23 mouse cellular contexts compared by ENCODE assay signal in the genomic region with DNA sequence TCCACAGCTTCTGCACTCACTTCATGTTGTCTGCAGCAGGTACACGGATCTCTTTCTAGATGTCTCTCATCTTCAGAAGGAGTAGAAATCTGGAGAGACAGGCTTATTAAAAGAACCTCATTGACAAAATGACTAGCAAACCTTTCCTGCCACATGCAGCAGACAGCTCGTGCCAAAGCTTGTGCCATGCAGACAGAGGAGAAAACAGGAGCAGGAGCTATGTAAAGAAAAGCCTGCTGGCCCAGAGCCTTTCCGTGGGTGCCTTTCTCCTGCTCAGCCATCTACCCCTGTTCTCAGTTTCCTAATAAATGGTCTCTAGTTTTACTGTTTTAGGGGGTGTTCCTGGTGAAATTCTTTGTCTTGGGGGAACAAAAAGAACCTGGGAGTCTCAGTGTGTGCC.
A peak's percentile ranks its signal among the peaks of the same experiment; 100 is the strongest.
DNase-seq lines count a peak whose midpoint lies in the region; ATAC-seq and TF ChIP-seq lines count a peak whose summit lies in the region.
"Had no signal": no experiment of that assay in that cellular context is flagged by ENCODE, and none has a peak within 500 bp of the region (broad histone marks: within the 10 kb centered on the region; RNA-seq: fewer than 3 reads in every experiment).

No protein-coding gene starts in this region.

- no peaks in the 10 kb centered on the region for H3K9me3 ChIP-seq in hindbrain, embryonic 10.5 days
- H3K9me3 ChIP-seq in hindbrain, embryonic 14.5 days (ENCODE audit: control insufficient read depth, low read length): no peaks in the 10 kb centered on the region
- H3K9me3 ChIP-seq in embryonic facial prominence, embryonic 12.5 days: no peaks in the 10 kb centered on the region
- 0 out of 2 replicates have a peak, but pooled peaks cover 3% of the 10 kb centered on the region for H3K9me3 ChIP-seq in forebrain, postnatal 0 days (ENCODE audit: low read length)
- H3K9me3 ChIP-seq: embryonic facial prominence, embryonic 15.5 days; heart, embryonic 12.5 days; neural tube, embryonic 15.5 days had no signal

- 62% methylated on average over 3 of the region's 3 CpGs for WGBS in hindbrain, embryonic 10.5 days
- 61% methylated on average over 3 of the region's 3 CpGs for WGBS in hindbrain, embryonic 14.5 days
- 52% methylated on average over 3 of the region's 3 CpGs for WGBS in embryonic facial prominence, embryonic 12.5 days
- WGBS in forebrain, postnatal 0 days: 18% methylated on average over 3 of the region's 3 CpGs

- H3K27me3 ChIP-seq in hindbrain, embryonic 10.5 days (ENCODE audit: insufficient read depth, poor library complexity, severe bottlenecking): peaks cover 7% of the 10 kb centered on the region; the same call in 1 of the 2 replicates
- no peaks in the 10 kb centered on the region for H3K27me3 ChIP-seq in hindbrain, embryonic 14.5 days (ENCODE audit: control insufficient read depth, insufficient read depth, low read length)
- H3K27me3 ChIP-seq in embryonic facial prominence, embryonic 12.5 days: no peaks in the 10 kb centered on the region
- no peaks in the 10 kb centered on the region for H3K27me3 ChIP-seq in forebrain, postnatal 0 days (ENCODE audit: insufficient read depth, low read length)
- H3K27me3 ChIP-seq: embryonic facial prominence, embryonic 15.5 days; heart, embryonic 12.5 days; neural tube, embryonic 15.5 days had no signal

- H3K4me2 ChIP-seq in hindbrain, embryonic 14.5 days (replicated peaks): no peak overlapping the region
- no peak overlapping the region for H3K4me2 ChIP-seq in embryonic facial prominence, embryonic 12.5 days (replicated peaks)
- H3K4me2 ChIP-seq in forebrain, postnatal 0 days (ENCODE audit: low read depth): no peak overlapping the region
- H3K4me2 ChIP-seq: embryonic facial prominence, embryonic 15.5 days; heart, embryonic 12.5 days; neural tube, embryonic 15.5 days had no signal

- no peak for ATAC-seq in hindbrain, embryonic 14.5 days (ENCODE audit: low FRiP score)
- ATAC-seq in embryonic facial prominence, embryonic 12.5 days (ENCODE audit: insufficient number of reproducible peaks, insufficient read depth, low FRiP score, low TSS enrichment): no peak
- ATAC-seq in forebrain, postnatal 0 days: no peak
- ATAC-seq: CD4-positive, CD25-positive, alpha-beta regulatory T cell, adult 4 months; inflammation-experienced regulatory T-cells, adult 6 months had no signal

- TF ChIP-seq CTCF in forebrain, postnatal 0 days (IDR thresholded peaks at IDR 0.05; ENCODE audit: low read depth): no peak

- H3K4me3 ChIP-seq in hindbrain, embryonic 10.5 days: no peak overlapping the region
- H3K4me3 ChIP-seq in hindbrain, embryonic 14.5 days (replicated peaks; ENCODE audit: low read length): no peak overlapping the region
- H3K4me3 ChIP-seq in embryonic facial prominence, embryonic 12.5 days: no peak overlapping the region
- no peak overlapping the region for H3K4me3 ChIP-seq in forebrain, postnatal 0 days (ENCODE audit: low read depth, low read length)
- H3K4me3 ChIP-seq: embryonic facial prominence, embryonic 15.5 days; heart, embryonic 12.5 days; neural tube, embryonic 15.5 days had no signal

- peaks cover 20% of the 10 kb centered on the region for H3K4me1 ChIP-seq in hindbrain, embryonic 10.5 days (replicated peaks)
- H3K4me1 ChIP-seq in hindbrain, embryonic 14.5 days (replicated peaks; ENCODE audit: control insufficient read depth, insufficient read depth, low read length): peaks cover 7% of the 10 kb centered on the region
- peaks cover 13% of the 10 kb centered on the region; the same call in 1 of the 2 replicates for H3K4me1 ChIP-seq in embryonic facial prominence, embryonic 12.5 days
- H3K4me1 ChIP-seq in forebrain, postnatal 0 days (ENCODE audit: insufficient read depth): peaks cover 6% of the 10 kb centered on the region; the same call in 1 of the 2 replicates

- DNase-seq in hindbrain, embryonic 10.5 days (ENCODE audit: low spot score): no peak
- no peak for DNase-seq in hindbrain, embryonic 14.5 days (ENCODE audit: low spot score)
- peak; percentile 34 for DNase-seq in brain, adult 2 months (ENCODE audit: low read depth, low spot score)
- DNase-seq in forebrain, postnatal 0 days: peak; percentile 24
- no peak for DNase-seq in cerebellum, postnatal 25 days
- no peak for DNase-seq in urinary bladder, postnatal 25 days (ENCODE audit: low spot score)
- DNase-seq in layer of hippocampus, adult 9-11 months: no peak
- DNase-seq: adrenal gland, postnatal 25 days; cerebellum, adult 11 months; gastrocnemius, postnatal 25 days; heart, adult 18-20 months; heart, postnatal 10 days; kidney, adult 2 months; lung, postnatal 4 days; right cerebral cortex, adult 18-20 months; spleen, adult 18-20 months had no signal

- no peak overlapping the region for H3K9ac ChIP-seq in hindbrain, embryonic 14.5 days
- no peak overlapping the region for H3K9ac ChIP-seq in embryonic facial prominence, embryonic 12.5 days
- no peak overlapping the region for H3K9ac ChIP-seq in forebrain, postnatal 0 days
- H3K9ac ChIP-seq: embryonic facial prominence, embryonic 15.5 days; heart, embryonic 12.5 days; neural tube, embryonic 15.5 days had no signal

- no peaks in the 10 kb centered on the region for H3K36me3 ChIP-seq in hindbrain, embryonic 10.5 days
- H3K36me3 ChIP-seq in hindbrain, embryonic 14.5 days (replicated peaks; ENCODE audit: control insufficient read depth, insufficient read depth): no peaks in the 10 kb centered on the region
- no peaks in the 10 kb centered on the region for H3K36me3 ChIP-seq in embryonic facial prominence, embryonic 12.5 days
- H3K36me3 ChIP-seq in forebrain, postnatal 0 days (ENCODE audit: insufficient read depth): no peaks in the 10 kb centered on the region
- H3K36me3 ChIP-seq: embryonic facial prominence, embryonic 15.5 days; heart, embryonic 12.5 days; neural tube, embryonic 15.5 days had no signal

- peak overlapping the region; percentile 62 for H3K27ac ChIP-seq in hindbrain, embryonic 10.5 days
- no peak overlapping the region for H3K27ac ChIP-seq in hindbrain, embryonic 14.5 days
- peak overlapping the region; percentile 46; the same call in 1 of the 2 replicates for H3K27ac ChIP-seq in embryonic facial prominence, embryonic 12.5 days
- H3K27ac ChIP-seq in forebrain, postnatal 0 days (ENCODE audit: low read depth, low read length): peak overlapping the region; percentile 51
- H3K27ac ChIP-seq: embryonic facial prominence, embryonic 15.5 days; kidney, postnatal 0 days; neural tube, embryonic 15.5 days had no signal

Comparison
In these comparisons a context has a peak if more than half of its experiments do, and no peak if none do; other contexts are left out.
1. DNase-seq: peak in brain, adult 2 months (single experiment) and forebrain, postnatal 0 days (single experiment); none in hindbrain, embryonic 10.5 days (single experiment), hindbrain, embryonic 14.5 days (single experiment), cerebellum, postnatal 25 days (0 of 2), urinary bladder, postnatal 25 days (single experiment) and layer of hippocampus, adult 9-11 months (single experiment).